Mouse (Mus musculus): ENCODE measurements at regions not wholly inside any gene's neighbourhood (a gene's known extent, or its start where the extent isn't known, plus 50 kb on each side); places are given as distances from the start of the nearest gene placed in this dataset.

DNA sequence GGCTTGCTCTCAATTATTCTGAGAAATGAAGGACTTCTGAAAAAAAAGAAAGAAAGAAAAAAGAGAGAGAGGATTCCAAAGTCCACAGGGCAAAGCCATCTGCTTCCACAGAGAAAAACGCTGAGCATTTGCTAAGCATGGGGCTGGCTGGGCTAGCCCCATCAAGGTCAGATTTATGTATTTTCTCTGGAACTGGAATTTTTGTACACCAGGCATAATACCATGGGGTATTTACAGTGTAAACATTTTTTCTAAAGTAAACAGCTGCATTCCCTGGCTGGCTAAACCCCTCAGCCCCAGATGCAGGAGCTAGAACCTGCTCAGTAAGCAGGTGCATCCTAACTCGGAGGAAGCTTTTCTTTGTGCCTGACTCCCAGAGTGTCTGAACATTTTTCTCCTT is 135.8 kb upstream of the Lrig1 start:
- Histone ChIP-seq H3K9ac (ENCODE audit: control insufficient read depth, low read depth, low read length, poor library complexity, severe bottlenecking) (no peak overlapping the region), H3K27ac (ENCODE audit: control insufficient read depth, low read depth, low read length) (no peak overlapping the region), H3K9me3 (replicated peaks; ENCODE audit: insufficient read depth, low read length) (no peaks in the 10 kb centered on the region), H3K4me3 (ENCODE audit: control insufficient read depth in 1 of 2, insufficient read depth in 1 of 2, low read depth in 2 of 2, low read length in 2 of 2) (no peak overlapping the region), H3K79me2 (ENCODE audit: control insufficient read depth, insufficient read depth, low read length, poor library complexity) (no peaks in the 10 kb centered on the region), H3K4me1 (ENCODE audit: control insufficient read depth in 1 of 2, insufficient read depth in 2 of 2, low read length in 2 of 2) (no peaks in the 10 kb centered on the region), H3K27me3 (ENCODE audit: control insufficient read depth in 1 of 2, insufficient read depth in 2 of 2, low read length in 2 of 2) (no peaks in the 10 kb centered on the region; a peak in 1 of 4 replicates), H3K36me3 (ENCODE audit: control insufficient read depth in 1 of 2, insufficient read depth in 2 of 2, low read length in 2 of 2) (no peaks in the 10 kb centered on the region)
- TF ChIP-seq ELF1 (IDR thresholded peaks at IDR 0.05; ENCODE audit: low read depth, low read length) (no peak), GABPA (IDR thresholded peaks at IDR 0.05; ENCODE audit: low read depth, low read length) (no peak), E2F4 (IDR thresholded peaks at IDR 0.05; ENCODE audit: borderline replicate concordance, low read depth, low read length) (no peak), GATA1 (IDR thresholded peaks at IDR 0.05; ENCODE audit: low read depth, low read length) (no peak), POLR2AphosphoS2 (IDR thresholded peaks at IDR 0.05; ENCODE audit: low read length) (no peak), TBP (IDR thresholded peaks at IDR 0.05; ENCODE audit: low read depth, low read length) (no peak), MYC (IDR thresholded peaks at IDR 0.05; ENCODE audit: low read depth, low read length) (no peak), ZMIZ1 (IDR thresholded peaks at IDR 0.05; ENCODE audit: low read depth, low read length) (no peak), TCF12 (IDR thresholded peaks at IDR 0.05; ENCODE audit: low read depth, low read length) (no peak), ETS1 (IDR thresholded peaks at IDR 0.05; ENCODE audit: low read depth, low read length) (no peak), MAX (IDR thresholded peaks at IDR 0.05; ENCODE audit: low read length) (no peak), USF1 (IDR thresholded peaks at IDR 0.05; ENCODE audit: low read depth, low read length) (no peak), HCFC1 (IDR thresholded peaks at IDR 0.05; ENCODE audit: low read depth, low read length) (no peak)
- no peak for DNase-seq (ENCODE audit: low read depth, low spot score)

DNA sequence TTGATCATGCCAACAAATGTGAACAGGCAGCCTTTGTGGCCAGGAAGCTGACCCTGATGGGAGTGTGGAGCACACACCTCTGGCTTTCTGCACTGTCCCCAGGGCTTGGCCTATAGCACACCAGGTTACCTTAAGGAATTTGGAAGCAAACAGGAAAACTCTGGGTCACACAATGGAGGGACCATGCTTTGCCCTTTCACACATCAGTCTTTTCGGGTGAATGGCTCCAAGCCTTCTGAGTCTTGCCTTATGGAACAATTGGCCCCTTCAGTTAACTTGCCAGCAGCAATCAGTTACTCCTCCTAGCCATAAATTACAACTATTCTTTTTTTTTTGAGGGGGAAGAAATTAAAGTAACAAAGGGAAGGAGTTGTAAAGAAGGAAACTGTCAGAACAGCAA is 134.6 kb upstream of the Lrig1 start:
- no peak for TF ChIP-seq CTCF (IDR thresholded peaks at IDR 0.05 in 2 of 3, conservative IDR thresholded peaks at IDR 0.05 in 1 of 3; ENCODE audit: control insufficient read depth in 1 of 3, insufficient read depth in 1 of 3, low read depth in 2 of 3, low read length in 3 of 3, poor library complexity in 1 of 3, severe bottlenecking in 1 of 3)
- no peak for TF ChIP-seq UBTF (IDR thresholded peaks at IDR 0.05; ENCODE audit: borderline replicate concordance, insufficient read depth, low read depth, low read length)
- TF ChIP-seq MAX (IDR thresholded peaks at IDR 0.05; ENCODE audit: low read length), result no peak
- no peak for TF ChIP-seq CHD2 (IDR thresholded peaks at IDR 0.05; ENCODE audit: low read length)
- TF ChIP-seq MAFK (IDR thresholded peaks at IDR 0.05; ENCODE audit: borderline replicate concordance, low read depth, low read length), result no peak
- no peak for TF ChIP-seq BHLHE40 (IDR thresholded peaks at IDR 0.05; ENCODE audit: borderline replicate concordance, low read depth, low read length)
- no peak for TF ChIP-seq GATA1 (IDR thresholded peaks at IDR 0.05; ENCODE audit: low read depth, low read length)
- no peak for TF ChIP-seq SMC3 (IDR thresholded peaks at IDR 0.05; ENCODE audit: low read depth, low read length)
- no peak for TF ChIP-seq USF1 (IDR thresholded peaks at IDR 0.05; ENCODE audit: low read depth, low read length)
- TF ChIP-seq USF2 (IDR thresholded peaks at IDR 0.05; ENCODE audit: borderline replicate concordance in 1 of 2, insufficient read depth in 1 of 2, low read depth in 1 of 2, low read length in 2 of 2), result no peak
- TF ChIP-seq CHD1 (IDR thresholded peaks at IDR 0.05; ENCODE audit: low read depth, low read length), result no peak
- no peak for TF ChIP-seq MXI1 (IDR thresholded peaks at IDR 0.05; ENCODE audit: low read depth, low read length)
- TF ChIP-seq EP300 (IDR thresholded peaks at IDR 0.05; ENCODE audit: low read depth in 1 of 2, low read length in 2 of 2), result no peak
- TF ChIP-seq TBP (IDR thresholded peaks at IDR 0.05; ENCODE audit: low read depth, low read length), result no peak
- no peak for TF ChIP-seq SIN3A (IDR thresholded peaks at IDR 0.05; ENCODE audit: low read length)
- TF ChIP-seq MYB (IDR thresholded peaks at IDR 0.05; ENCODE audit: low read depth, low read length), result no peak
- no peak for TF ChIP-seq RAD21 (IDR thresholded peaks at IDR 0.05; ENCODE audit: low read depth, low read length)
- TF ChIP-seq MAZ (IDR thresholded peaks at IDR 0.05; ENCODE audit: low read depth, low read length), result no peak
- no peak for TF ChIP-seq JUND (IDR thresholded peaks at IDR 0.05; ENCODE audit: low read depth, low read length)
- no peak overlapping the region for H3K4me3 ChIP-seq (ENCODE audit: control insufficient read depth in 1 of 2, insufficient read depth in 1 of 2, low read depth in 2 of 2, low read length in 2 of 2)
- no peak for DNase-seq (ENCODE audit: low read depth, low spot score)
- no peaks in the 10 kb centered on the region for H3K4me1 ChIP-seq (ENCODE audit: control insufficient read depth in 1 of 2, insufficient read depth in 2 of 2, low read length in 2 of 2)
- H3K79me2 ChIP-seq (ENCODE audit: control insufficient read depth, insufficient read depth, low read length, poor library complexity), result no peaks in the 10 kb centered on the region
- no peak overlapping the region for H3K27ac ChIP-seq (ENCODE audit: control insufficient read depth, low read depth, low read length)
- H3K27me3 ChIP-seq (ENCODE audit: control insufficient read depth in 1 of 2, insufficient read depth in 2 of 2, low read length in 2 of 2), result no peaks in the 10 kb centered on the region; a peak in 1 of 4 replicates
- no peaks in the 10 kb centered on the region for H3K9me3 ChIP-seq (replicated peaks; ENCODE audit: insufficient read depth, low read length)
- no peaks in the 10 kb centered on the region for H3K36me3 ChIP-seq (ENCODE audit: control insufficient read depth in 1 of 2, insufficient read depth in 2 of 2, low read length in 2 of 2)
- H3K9ac ChIP-seq (ENCODE audit: control insufficient read depth, low read depth, low read length, poor library complexity, severe bottlenecking), result no peak overlapping the region
